ENCODE assay signal across 15 mouse cellular contexts in the genomic region with DNA sequence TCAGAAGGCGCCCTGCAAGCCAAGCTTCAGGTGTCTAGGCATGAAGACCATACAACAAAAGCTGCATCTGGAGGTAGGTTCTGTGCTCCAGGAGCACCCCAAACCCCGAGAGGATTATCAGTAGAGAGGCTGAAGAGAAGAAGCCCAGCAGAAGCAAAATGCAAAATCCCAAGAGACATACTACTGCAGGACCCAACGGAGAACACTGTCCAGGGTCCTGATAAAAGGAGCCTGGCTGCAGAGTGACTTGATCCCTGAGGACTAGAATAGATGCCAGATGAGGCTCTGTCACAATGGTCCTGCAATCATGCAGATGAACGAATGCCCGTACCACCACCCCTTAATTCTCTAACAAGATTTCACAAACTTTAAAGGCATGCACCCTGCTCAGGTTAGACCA.
A peak's percentile ranks its signal among the peaks of the same experiment; 100 is the strongest.
DNase-seq lines count a peak whose midpoint lies in the region; ATAC-seq and TF ChIP-seq lines count a peak whose summit lies in the region.
"Had no signal": no experiment of that assay in that cellular context is flagged by ENCODE, and none has a peak within 500 bp of the region (broad histone marks: within the 10 kb centered on the region; RNA-seq: fewer than 3 reads in every experiment).

No protein-coding gene starts in this region.

- H3K9ac ChIP-seq in forebrain, embryonic 15.5 days (replicated peaks), result no peak overlapping the region
- H3K9ac ChIP-seq in forebrain, embryonic 16.5 days (replicated peaks; ENCODE audit: low read depth, low read length), result no peak overlapping the region
- no peak overlapping the region for H3K9ac ChIP-seq in limb, embryonic 11.5 days (ENCODE audit: low read length)
- H3K9ac ChIP-seq in MEL (ENCODE audit: control insufficient read depth, low read depth, low read length, poor library complexity, severe bottlenecking), result no peak overlapping the region
- no peak overlapping the region for H3K9ac ChIP-seq in hindbrain, embryonic 13.5 days
- H3K9ac ChIP-seq: neural tube, embryonic 13.5 days had no signal

- no peaks in the 10 kb centered on the region for H3K27me3 ChIP-seq in forebrain, embryonic 15.5 days
- no peaks in the 10 kb centered on the region for H3K27me3 ChIP-seq in forebrain, embryonic 16.5 days (replicated peaks; ENCODE audit: control insufficient read depth, insufficient read depth, low read length)
- no peaks in the 10 kb centered on the region for H3K27me3 ChIP-seq in limb, embryonic 11.5 days (ENCODE audit: control insufficient read depth, insufficient read depth, low read length)
- no peaks in the 10 kb centered on the region for H3K27me3 ChIP-seq in limb, embryonic 10.5 days (ENCODE audit: low read depth, poor library complexity, severe bottlenecking)
- H3K27me3 ChIP-seq in MEL (ENCODE audit: control insufficient read depth in 1 of 2, insufficient read depth in 2 of 2, low read length in 2 of 2), result no peaks in the 10 kb centered on the region
- H3K27me3 ChIP-seq in hindbrain, embryonic 13.5 days, result no peaks in the 10 kb centered on the region
- H3K27me3 ChIP-seq: neural tube, embryonic 13.5 days had no signal

- H3K9me3 ChIP-seq in forebrain, embryonic 15.5 days, result no peaks in the 10 kb centered on the region
- no peaks in the 10 kb centered on the region for H3K9me3 ChIP-seq in forebrain, embryonic 16.5 days (ENCODE audit: control insufficient read depth, low read length)
- H3K9me3 ChIP-seq in limb, embryonic 11.5 days (ENCODE audit: control insufficient read depth, low read length), result no peaks in the 10 kb centered on the region
- H3K9me3 ChIP-seq in limb, embryonic 10.5 days (replicated peaks), result no peaks in the 10 kb centered on the region
- H3K9me3 ChIP-seq in MEL (replicated peaks; ENCODE audit: insufficient read depth, low read length), result no peaks in the 10 kb centered on the region
- no peaks in the 10 kb centered on the region for H3K9me3 ChIP-seq in hindbrain, embryonic 13.5 days
- H3K9me3 ChIP-seq: neural tube, embryonic 13.5 days had no signal

- WGBS in forebrain, embryonic 15.5 days, result 71% methylated on average over 5 of the region's 5 CpGs
- WGBS in forebrain, embryonic 16.5 days, result 70% methylated on average over 5 of the region's 5 CpGs
- WGBS in limb, embryonic 11.5 days, result 78% methylated on average over 5 of the region's 5 CpGs
- 79% methylated on average over 5 of the region's 5 CpGs for WGBS in limb, embryonic 10.5 days
- WGBS in hindbrain, embryonic 13.5 days, result 71% methylated on average over 5 of the region's 5 CpGs

- H3K4me2 ChIP-seq in forebrain, embryonic 15.5 days (replicated peaks), result no peak overlapping the region
- H3K4me2 ChIP-seq in forebrain, embryonic 16.5 days (ENCODE audit: low read length), result no peak overlapping the region
- H3K4me2 ChIP-seq in limb, embryonic 11.5 days (ENCODE audit: low read depth, severe bottlenecking), result no peak overlapping the region
- no peak overlapping the region for H3K4me2 ChIP-seq in hindbrain, embryonic 13.5 days
- H3K4me2 ChIP-seq: neural tube, embryonic 13.5 days had no signal

- H3K79me2 ChIP-seq in MEL (ENCODE audit: control insufficient read depth, insufficient read depth, low read length, poor library complexity), result no peaks in the 10 kb centered on the region

- H3K36me3 ChIP-seq in forebrain, embryonic 15.5 days, result no peaks in the 10 kb centered on the region
- no peaks in the 10 kb centered on the region for H3K36me3 ChIP-seq in forebrain, embryonic 16.5 days (ENCODE audit: control insufficient read depth, insufficient read depth)
- no peaks in the 10 kb centered on the region for H3K36me3 ChIP-seq in limb, embryonic 11.5 days (ENCODE audit: control insufficient read depth, insufficient read depth, low read length)
- H3K36me3 ChIP-seq in limb, embryonic 10.5 days, result no peaks in the 10 kb centered on the region
- H3K36me3 ChIP-seq in MEL (ENCODE audit: control insufficient read depth in 1 of 2, insufficient read depth in 2 of 2, low read length in 2 of 2), result no peaks in the 10 kb centered on the region
- H3K36me3 ChIP-seq in hindbrain, embryonic 13.5 days, result no peaks in the 10 kb centered on the region
- H3K36me3 ChIP-seq: neural tube, embryonic 13.5 days had no signal

- H3K4me3 ChIP-seq in forebrain, embryonic 15.5 days, result no peak overlapping the region
- no peak overlapping the region for H3K4me3 ChIP-seq in forebrain, embryonic 16.5 days (replicated peaks; ENCODE audit: low read length)
- no peak overlapping the region for H3K4me3 ChIP-seq in limb, embryonic 11.5 days (ENCODE audit: low read depth, low read length)
- H3K4me3 ChIP-seq in limb, embryonic 10.5 days, result no peak overlapping the region
- H3K4me3 ChIP-seq in MEL (ENCODE audit: control insufficient read depth in 1 of 2, insufficient read depth in 1 of 2, low read depth in 2 of 2, low read length in 2 of 2), result no peak overlapping the region
- no peak overlapping the region for H3K4me3 ChIP-seq in hindbrain, embryonic 13.5 days
- H3K4me3 ChIP-seq: left cerebral cortex, adult 2 months; neural tube, embryonic 13.5 days had no signal

- peak; percentile 38 for DNase-seq in limb, embryonic 11.5 days (ENCODE audit: low spot score)
- no peak for DNase-seq in limb, embryonic 10.5 days (ENCODE audit: low spot score)
- DNase-seq in MEL (ENCODE audit: low read depth, low spot score), result peak; percentile 2
- peak; percentile 9 for DNase-seq in embryo, embryonic 9.5 days (ENCODE audit: extremely low spot score)
- DNase-seq in layer of hippocampus, adult 8-10 months (ENCODE audit: low spot score in 2 of 2), result no peak
- DNase-seq: adrenal gland, adult 2 months; thymus, postnatal 36 days had no signal

- no peak for TF ChIP-seq EP300 in MEL (IDR thresholded peaks at IDR 0.05; ENCODE audit: low read depth in 1 of 2, low read length in 2 of 2)

- no peak for TF ChIP-seq POLR2A in MEL (IDR thresholded peaks at IDR 0.05; ENCODE audit: control insufficient read depth in 1 of 2, insufficient read depth in 1 of 2, low read depth in 1 of 2, low read length in 2 of 2, poor library complexity in 1 of 2)

- ATAC-seq in forebrain, embryonic 15.5 days (replicated peaks), result no peak
- no peak for ATAC-seq in forebrain, embryonic 16.5 days
- ATAC-seq in limb, embryonic 11.5 days (ENCODE audit: insufficient number of reproducible peaks, low FRiP score, low TSS enrichment, low read depth), result no peak
- ATAC-seq in hindbrain, embryonic 13.5 days (ENCODE audit: low FRiP score), result no peak
- ATAC-seq: inflammation-experienced regulatory T-cells, adult 6 months; midbrain, embryonic 16.5 days had no signal

- TF ChIP-seq RAD21 in MEL (IDR thresholded peaks at IDR 0.05; ENCODE audit: low read depth, low read length), result no peak

- H3K4me1 ChIP-seq in forebrain, embryonic 15.5 days, result peaks cover 15% of the 10 kb centered on the region
- peaks cover 12% of the 10 kb centered on the region for H3K4me1 ChIP-seq in forebrain, embryonic 16.5 days (replicated peaks; ENCODE audit: control insufficient read depth, insufficient read depth, low read length)
- H3K4me1 ChIP-seq in limb, embryonic 11.5 days (ENCODE audit: control insufficient read depth, insufficient read depth, low read length), result no peaks in the 10 kb centered on the region
- H3K4me1 ChIP-seq in limb, embryonic 10.5 days, result peaks cover 5% of the 10 kb centered on the region; the same call in 1 of the 2 replicates
- no peaks in the 10 kb centered on the region for H3K4me1 ChIP-seq in MEL (ENCODE audit: control insufficient read depth in 1 of 2, insufficient read depth in 2 of 2, low read length in 2 of 2)
- peaks cover 9% of the 10 kb centered on the region; the same call in 1 of the 2 replicates for H3K4me1 ChIP-seq in hindbrain, embryonic 13.5 days (replicated peaks)

- H3K27ac ChIP-seq in forebrain, embryonic 15.5 days (replicated peaks), result 0 out of 2 replicates have a peak overlapping the region, but pooled peaks have one; percentile 28
- no peak overlapping the region for H3K27ac ChIP-seq in forebrain, embryonic 16.5 days (ENCODE audit: low read length)
- H3K27ac ChIP-seq in limb, embryonic 11.5 days (replicated peaks; ENCODE audit: low read depth, low read length), result no peak overlapping the region
- no peak overlapping the region for H3K27ac ChIP-seq in limb, embryonic 10.5 days
- H3K27ac ChIP-seq in MEL (ENCODE audit: control insufficient read depth, low read depth, low read length), result no peak overlapping the region
- H3K27ac ChIP-seq in hindbrain, embryonic 13.5 days, result no peak overlapping the region
- H3K27ac ChIP-seq: left cerebral cortex, adult 2 months; macrophage; neural tube, embryonic 13.5 days had no signal

- no peak for TF ChIP-seq CTCF in MEL (IDR thresholded peaks at IDR 0.05 in 2 of 3, conservative IDR thresholded peaks at IDR 0.05 in 1 of 3; ENCODE audit: control insufficient read depth in 1 of 3, insufficient read depth in 1 of 3, low read depth in 2 of 3, low read length in 3 of 3, poor library complexity in 1 of 3, severe bottlenecking in 1 of 3)

TF ChIP-seq in MEL, 35 proteins besides CTCF, POLR2A, EP300 and RAD21:
- no peak for TF ChIP-seq SIN3A (IDR thresholded peaks at IDR 0.05; ENCODE audit: low read length)
- no peak for TF ChIP-seq ZNF384 (IDR thresholded peaks at IDR 0.05; ENCODE audit: low read depth, low read length)
- no peak for TF ChIP-seq NRF1 (IDR thresholded peaks at IDR 0.05; ENCODE audit: insufficient read depth, low read depth, low read length, poor library complexity, severe bottlenecking)
- no peak for TF ChIP-seq MEF2A (IDR thresholded peaks at IDR 0.05; ENCODE audit: extremely low read depth, insufficient replicate concordance, low read depth, low read length, poor library complexity, severe bottlenecking)
- TF ChIP-seq ZMIZ1 (IDR thresholded peaks at IDR 0.05; ENCODE audit: low read depth, low read length), result no peak
- TF ChIP-seq ZKSCAN1 (IDR thresholded peaks at IDR 0.05; ENCODE audit: low read depth, low read length), result no peak
- TF ChIP-seq NELFE (IDR thresholded peaks at IDR 0.05; ENCODE audit: low read depth, low read length), result no peak
- no peak for TF ChIP-seq TCF12 (IDR thresholded peaks at IDR 0.05; ENCODE audit: low read depth, low read length)
- TF ChIP-seq MXI1 (IDR thresholded peaks at IDR 0.05; ENCODE audit: low read depth, low read length), result no peak
- no peak for TF ChIP-seq USF1 (IDR thresholded peaks at IDR 0.05; ENCODE audit: low read depth, low read length)
- no peak for TF ChIP-seq MAZ (IDR thresholded peaks at IDR 0.05; ENCODE audit: low read depth, low read length)
- no peak for TF ChIP-seq MAX (IDR thresholded peaks at IDR 0.05; ENCODE audit: low read length)
- no peak for TF ChIP-seq SMC3 (IDR thresholded peaks at IDR 0.05; ENCODE audit: low read depth, low read length)
- TF ChIP-seq MAFK (IDR thresholded peaks at IDR 0.05; ENCODE audit: borderline replicate concordance, low read depth, low read length), result no peak
- no peak for TF ChIP-seq E2F4 (IDR thresholded peaks at IDR 0.05; ENCODE audit: borderline replicate concordance, low read depth, low read length)
- TF ChIP-seq GATA1 (IDR thresholded peaks at IDR 0.05; ENCODE audit: low read depth, low read length), result no peak
- TF ChIP-seq ELF1 (IDR thresholded peaks at IDR 0.05; ENCODE audit: low read depth, low read length), result no peak

Comparison
In these comparisons a context has a peak if more than half of its experiments do, and no peak if none do; other contexts are left out.
1. DNase-seq: peak in limb, embryonic 11.5 days (single experiment), MEL (single experiment) and embryo, embryonic 9.5 days (single experiment); none in limb, embryonic 10.5 days (single experiment) and layer of hippocampus, adult 8-10 months (0 of 2).